Mouse (Mus musculus) heart, postnatal 0 days (tissue): ENCODE measurements around the gene Srebf2.

Experiments used
- CTCF ChIP-seq: IDR thresholded peaks from 2 replicates; pipeline ENCODE4 v1.5.1; 2016; ENCODE audit warnings: antibody characterized with exemption, control low read depth, low read depth
- EP300 ChIP-seq: IDR thresholded peaks from 2 replicates; pipeline ENCODE4 v1.6.1; 2016; ENCODE audit warnings: antibody characterized with exemption, low read depth

GRCm38 (mm10) chr15:82223657-82224601, 76.9 kb downstream of the Srebf2 start, which contains the start of gene Tnfrsf13c:
- no peak for TF ChIP-seq CTCF
- TF ChIP-seq EP300, result no peak
